Mouse (Mus musculus) left cerebral cortex, postnatal 25 days (tissue): ENCODE measurements at regions not wholly inside any gene's neighbourhood (a gene's known extent, or its start where the extent isn't known, plus 50 kb on each side); places are given as distances from the start of the nearest gene placed in this dataset.

ENCODE experiments used
- DNase-seq, 2 experiments: peaks; one replicate each; pipeline ENCODE4 v3.0.0; 2022; ENCODE audit warnings: low spot score in 2 of 2, mixed read lengths in 1 of 2
- intact Hi-C: fragments of 180-260 bp; cut with DNase I; formaldehyde crosslinking; loops from one replicate; pipeline ENCODE4 v1.15.1; 2025

- peak; percentile 41 to 66 for DNase-seq
- intact Hi-C loops, result loop anchor here (5.0 kb wide), 1 partner anchor 96 kb away; no protein-coding TSS in a partner anchor
These were observed 430.4 kb downstream of the Psat1 start for GRCm38 (mm10) chr19:15516566-15517305.

- intact Hi-C loops, result loop anchor here (5.0 kb wide), 1 partner anchor 306 kb away; no protein-coding TSS in a partner anchor
- DNase-seq, result peak in 1 of 2 experiments; percentile 57
These were observed 433.9 kb downstream of the Psat1 start for GRCm38 (mm10) chr19:15513197-15513596.

GRCm38 (mm10) chr19:15510395-15510794 lies 436.7 kb downstream of the Psat1 start:
- DNase-seq, result peak in 1 of 2 experiments; percentile 62
- intact Hi-C loops, result loop anchor here (5.0 kb wide), 1 partner anchor 303 kb away; no protein-coding TSS in a partner anchor

- intact Hi-C loops, result no loop called here
- no peak for DNase-seq
These were observed 444.2 kb downstream of the Psat1 start for GRCm38 (mm10) chr19:15502985-15503354.

- DNase-seq, result no peak
- intact Hi-C loops, result no loop called here
These were observed 444.7 kb downstream of the Psat1 start for GRCm38 (mm10) chr19:15502315-15502984.

GRCm38 (mm10) chr19:15495532-15495931 lies 451.6 kb downstream of the Psat1 start:
- intact Hi-C loops, result no loop called here
- no peak for DNase-seq

GRCm38 (mm10) chr19:15487576-15487975 lies 459.6 kb downstream of the Psat1 start:
- intact Hi-C loops, result no loop called here
- peak; percentile 4 to 36 for DNase-seq

GRCm38 (mm10) chr19:15481605-15482004 lies 465.5 kb downstream of the Psat1 start:
- intact Hi-C loops, result no loop called here
- peak in 1 of 2 experiments; percentile 6 for DNase-seq

- intact Hi-C loops, result no loop called here
- DNase-seq, result no peak
These were observed 477.6 kb downstream of the Psat1 start for GRCm38 (mm10) chr19:15469541-15469940.

- intact Hi-C loops, result no loop called here
- DNase-seq, result peak; percentile 16 to 81
These were observed 480.4 kb downstream of the Psat1 start for GRCm38 (mm10) chr19:15466713-15467112.

- DNase-seq, result no peak
- intact Hi-C loops, result no loop called here
These were observed 481.9 kb downstream of the Psat1 start for GRCm38 (mm10) chr19:15465063-15465760.

- intact Hi-C loops, result no loop called here
- DNase-seq, result no peak
These were observed 489.3 kb downstream of the Psat1 start for GRCm38 (mm10) chr19:15457793-15458192.

- intact Hi-C loops, result no loop called here
- DNase-seq, result no peak
These were observed 490.0 kb downstream of the Psat1 start for GRCm38 (mm10) chr19:15456943-15457735.

- intact Hi-C loops, result no loop called here
These were observed 498.1 kb downstream of the Psat1 start for GRCm38 (mm10) chr19:15448989-15449388.

GRCm38 (mm10) chr19:15431798-15432197 lies 515.3 kb downstream of the Psat1 start:
- intact Hi-C loops, result no loop called here
- DNase-seq, result peak in 1 of 2 experiments; percentile 53

More at GRCm38 (mm10) chr19:15448989-15449388, 498.1 kb downstream of the Psat1 start:
- no peak for DNase-seq

GRCm38 (mm10) chr19:15421311-15421710 lies 525.8 kb downstream of the Psat1 start:
- DNase-seq, result peak in 1 of 2 experiments; percentile 55
- intact Hi-C loops, result no loop called here

- no peak for DNase-seq
- intact Hi-C loops, result no loop called here
These were observed 548.5 kb downstream of the Psat1 start for GRCm38 (mm10) chr19:15398624-15399023.

GRCm38 (mm10) chr19:15371682-15372081 lies 575.5 kb downstream of the Psat1 start:
- DNase-seq, result peak; percentile 1 to 20
- intact Hi-C loops, result no loop called here

- DNase-seq, result no peak
- intact Hi-C loops, result no loop called here
These were observed 580.2 kb downstream of the Psat1 start for GRCm38 (mm10) chr19:15366951-15367350.
